Mouse (Mus musculus) frontal cortex, postnatal 10 days (tissue): ENCODE results near the gene Ear1.
"Not testable (repeated sequence)": the region's sequence is repeated elsewhere in the genome, so short reads cannot be mapped to it uniquely, and the experiment has no call there.

Experiments
- DNase-seq, 2 experiments: peaks; one replicate each; pipeline ENCODE4 v3.0.0; 2022; ENCODE audit warnings: low spot score in 2 of 2, mixed read lengths in 1 of 2

Gene Ear1

DNA sequence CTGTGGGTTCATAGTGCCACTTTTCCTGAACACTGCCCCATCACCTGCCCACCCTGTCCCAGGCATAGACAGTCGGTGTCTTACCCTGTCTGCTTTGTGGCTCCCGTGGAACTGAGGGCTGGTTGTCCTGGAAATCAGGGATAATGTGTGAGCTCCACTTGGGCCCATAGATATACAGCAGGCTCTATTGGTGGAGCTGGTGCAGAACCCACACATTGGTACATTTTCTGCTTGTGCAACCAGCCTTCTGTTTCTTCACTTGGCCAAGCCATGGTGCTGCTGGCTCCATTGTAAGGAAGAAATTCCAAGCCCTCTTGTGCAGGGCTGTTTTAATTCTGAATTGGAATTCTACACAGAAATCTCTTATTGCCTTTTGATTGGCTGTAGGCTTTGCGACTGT lies at the start of gene Ear1:
TSS of gene Ear1 (minus strand) at position 101 of the 400 bp plus-strand sequence.
- not testable (repeated sequence) for DNase-seq

DNA sequence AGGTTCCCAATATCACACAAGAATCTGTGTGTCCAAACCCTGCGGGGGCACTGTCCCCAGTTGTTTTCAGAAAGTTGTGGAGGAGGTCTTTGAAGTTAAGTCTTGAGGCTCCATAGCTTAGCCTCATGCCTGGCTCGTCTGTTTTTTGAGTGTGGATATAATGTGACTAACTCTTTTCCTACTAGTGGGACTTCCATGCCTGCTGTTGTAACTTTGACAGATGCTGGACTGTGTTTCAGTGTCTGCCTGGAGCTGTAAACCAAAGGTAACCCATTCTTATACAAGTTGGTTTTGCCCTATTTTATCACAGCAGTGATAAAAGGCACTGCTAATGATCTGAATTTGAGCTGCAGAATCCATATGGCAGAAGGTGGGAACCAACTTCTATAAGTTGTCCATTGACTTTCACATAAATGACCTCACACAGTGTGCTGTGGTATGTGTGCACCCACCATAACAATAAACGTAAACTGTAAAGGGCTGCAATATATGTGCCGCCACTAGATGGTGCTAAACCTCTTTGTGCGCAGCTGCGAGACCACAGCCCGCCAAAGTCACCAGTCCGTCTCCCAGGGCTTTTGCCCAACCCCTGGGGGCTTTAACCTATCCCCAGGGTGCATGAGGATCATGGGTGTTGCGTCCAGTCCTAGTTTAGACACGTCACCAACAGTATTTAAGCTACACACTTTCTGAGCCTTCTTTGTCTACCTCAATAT lies 49.5 kb upstream of the Ear1 start, which contains the start of gene Gm8113:
TSS of gene Gm8113 (plus strand) at position 703 of the 716 bp plus-strand sequence.
- peak; percentile 13 to 40 for DNase-seq

DNA sequence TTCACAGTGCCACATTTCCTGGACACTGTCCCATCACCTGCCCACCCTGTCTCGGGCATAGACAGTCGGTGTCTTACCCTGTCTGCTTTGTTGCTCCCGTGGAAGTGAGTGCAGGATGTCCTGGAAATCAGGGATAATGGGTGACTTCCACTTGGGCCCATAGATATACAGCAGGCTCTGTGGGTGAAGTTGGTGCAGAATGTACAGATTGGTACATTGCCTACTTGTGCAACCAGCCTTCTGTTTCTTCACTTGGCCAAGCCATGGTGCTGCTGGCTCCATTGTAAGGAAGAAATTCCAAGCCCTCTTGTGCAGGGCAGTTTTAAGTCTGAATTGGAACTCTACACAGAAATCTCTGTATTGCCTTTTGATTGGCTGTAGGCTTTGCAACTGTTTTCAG lies 48.1 kb upstream of the Ear1 start, which contains the start of gene Ear10:
TSS of gene Ear10 (minus strand) at position 101 of the 400 bp plus-strand sequence.
- DNase-seq, result not testable (repeated sequence)

DNA sequence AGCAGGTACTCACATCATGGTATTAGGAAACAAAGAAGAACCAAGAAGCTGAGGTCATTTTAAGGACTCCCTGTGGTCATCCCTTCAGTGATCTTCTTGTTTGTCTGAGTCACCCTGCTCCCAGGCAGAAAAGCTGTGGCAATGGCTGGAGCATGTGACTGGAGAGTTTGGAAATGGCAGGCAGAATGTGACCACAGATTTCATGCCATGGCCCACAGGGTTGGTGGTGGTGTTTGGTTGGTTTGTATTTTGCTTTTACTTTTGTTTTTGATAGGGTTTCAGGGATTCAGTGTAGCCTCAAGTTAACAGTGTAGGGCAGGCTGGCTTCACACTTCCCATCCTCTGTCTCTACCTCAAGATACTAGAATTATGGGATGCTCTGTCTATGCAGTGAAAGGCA lies 42.9 kb upstream of the Ear1 start:
- not testable (repeated sequence) for DNase-seq

DNA sequence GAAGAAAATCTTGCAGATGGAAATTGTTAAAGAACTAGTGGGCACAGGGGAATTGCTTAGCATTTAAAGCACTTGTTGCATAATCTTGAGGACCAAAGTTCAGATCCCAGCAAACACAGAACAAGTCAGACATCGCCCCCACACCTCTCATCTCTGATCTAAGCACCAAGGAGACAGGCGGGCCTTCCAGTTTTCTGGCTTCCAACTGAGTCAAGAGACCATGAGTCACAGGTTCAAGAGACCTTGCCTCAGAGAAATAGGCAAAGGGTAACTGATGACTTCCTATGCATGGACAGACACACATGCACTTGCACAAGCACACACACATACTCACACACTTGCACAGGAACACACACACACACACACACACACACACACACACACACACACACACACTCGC lies 23.3 kb upstream of the Ear1 start:
- not testable (repeated sequence) for DNase-seq

DNA sequence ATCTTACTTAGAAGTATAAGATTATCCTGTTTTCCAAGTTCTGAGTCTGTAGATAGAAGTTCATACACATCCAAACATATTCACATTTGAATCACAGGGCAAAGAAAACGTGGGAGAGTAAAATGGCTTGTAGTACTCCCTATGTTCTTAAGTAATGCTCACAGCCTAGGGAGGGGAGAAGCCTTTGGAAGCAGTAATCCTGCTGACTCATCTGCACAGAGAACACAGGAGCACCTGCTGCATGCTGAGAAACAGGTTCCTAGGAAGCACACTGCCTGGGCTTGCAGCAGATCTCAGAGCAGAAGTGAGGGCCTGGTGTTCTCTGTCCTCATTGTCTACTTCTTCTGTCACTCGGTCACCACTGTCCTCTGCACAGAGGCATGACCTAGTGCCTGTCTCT lies 20.0 kb upstream of the Ear1 start:
- not testable (repeated sequence) for DNase-seq

DNA sequence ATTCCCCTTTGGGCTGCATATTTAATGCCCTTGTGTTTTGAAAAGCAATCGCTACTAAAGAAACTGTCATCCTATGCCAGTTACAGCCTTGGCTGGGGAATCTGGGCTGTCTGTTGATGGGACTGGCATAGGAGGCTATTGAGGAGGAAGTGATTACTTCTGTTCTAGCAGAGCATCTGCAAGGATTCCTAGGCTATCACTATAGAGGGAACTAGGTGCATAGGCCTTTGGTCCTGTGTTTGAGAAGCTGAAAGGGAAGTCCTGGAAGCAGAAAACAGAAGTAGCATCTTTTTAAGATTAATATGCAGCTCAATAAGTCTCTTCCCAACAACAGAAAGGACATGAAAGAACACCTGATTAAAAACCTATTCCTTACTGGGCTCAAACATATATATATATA lies 16.0 kb upstream of the Ear1 start:
- DNase-seq, result not testable (repeated sequence)

DNA sequence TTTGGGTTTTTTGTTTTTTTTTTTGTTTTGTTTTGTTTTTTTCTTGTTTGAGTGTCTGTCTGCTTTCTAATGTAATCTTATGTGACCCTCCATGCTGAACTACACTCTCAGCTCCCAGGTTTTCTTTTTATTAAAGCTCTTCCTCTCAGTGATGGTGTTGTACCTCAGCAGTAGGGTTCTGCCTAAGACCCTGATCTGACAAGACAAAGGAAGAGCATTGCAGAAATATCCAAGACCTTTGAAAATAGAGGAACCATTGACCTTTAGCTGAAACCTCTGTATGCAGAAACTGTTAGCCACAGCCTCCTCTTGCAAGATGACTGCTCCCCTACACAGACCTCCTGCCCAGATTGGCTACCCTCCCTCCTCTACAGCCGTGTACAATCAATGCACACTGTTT lies 10.9 kb upstream of the Ear1 start:
- DNase-seq, result not testable (repeated sequence)

DNA sequence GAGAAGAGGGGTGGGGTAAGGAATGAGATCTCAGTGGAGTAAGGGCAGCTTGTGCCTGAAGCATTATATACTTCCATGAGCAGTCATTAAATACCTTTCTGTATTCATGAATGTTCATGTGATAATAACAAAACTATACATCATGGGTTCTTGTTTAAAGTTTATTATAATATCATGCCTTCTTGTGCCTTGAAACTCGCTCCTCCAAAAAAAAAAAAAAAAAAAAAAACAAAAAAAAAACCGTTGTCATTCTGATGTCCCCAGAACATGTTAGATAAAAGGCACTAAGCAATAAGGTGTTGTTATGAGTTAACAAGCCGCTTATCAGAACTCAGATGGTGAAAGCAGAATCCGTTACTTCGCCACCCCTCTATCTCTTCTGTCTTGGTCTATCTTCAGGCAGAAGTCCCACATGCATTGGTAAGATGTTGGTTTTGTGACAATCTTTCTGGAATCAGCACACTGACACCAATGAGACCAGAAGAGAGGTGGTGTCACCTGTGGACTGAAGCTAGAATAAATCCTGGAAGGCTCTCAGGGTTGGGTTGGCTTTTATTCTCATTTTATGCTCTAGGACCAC lies 4.7 kb upstream of the Ear1 start:
- DNase-seq, result not testable (repeated sequence)

DNA sequence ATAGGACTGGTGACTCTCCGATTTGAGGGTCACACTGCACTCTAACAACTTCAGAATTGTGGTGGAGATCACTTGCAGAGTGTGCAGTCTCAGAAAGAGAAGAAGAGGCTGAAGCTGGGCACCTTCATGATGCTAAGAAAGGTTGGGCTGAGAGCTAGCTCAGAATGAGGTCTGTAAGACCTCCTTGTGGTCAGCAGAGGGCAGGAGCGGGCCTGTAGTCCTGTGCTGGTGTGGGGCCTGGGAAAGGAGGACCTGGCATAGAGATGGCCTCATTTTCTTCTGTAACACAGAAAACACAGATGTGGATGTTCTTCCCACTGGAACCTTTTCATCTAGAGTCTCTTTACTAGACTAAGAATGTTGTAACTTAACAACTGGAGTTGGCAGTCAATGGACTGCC lies 2.5 kb upstream of the Ear1 start:
- DNase-seq, result not testable (repeated sequence)

DNA sequence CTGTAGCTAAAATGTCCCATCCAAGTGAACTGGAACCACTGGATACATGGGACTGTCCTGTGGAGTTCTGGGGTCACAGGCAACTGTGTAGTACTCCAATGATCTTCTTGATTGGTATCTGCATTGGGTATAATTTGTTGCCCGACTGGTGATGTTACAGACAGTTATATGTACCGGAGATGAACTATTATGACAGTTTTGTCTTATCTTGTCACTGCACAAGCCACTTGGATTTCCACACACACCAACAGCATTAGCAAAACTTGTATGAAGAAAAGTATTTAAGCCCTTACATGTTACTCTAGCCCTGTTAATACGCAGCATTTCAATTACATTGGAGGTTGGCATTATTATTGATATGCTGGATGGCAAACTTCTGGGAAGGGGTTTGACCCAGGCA lies 455 bp downstream of the Ear1 start:
- DNase-seq, result not testable (repeated sequence)

DNA sequence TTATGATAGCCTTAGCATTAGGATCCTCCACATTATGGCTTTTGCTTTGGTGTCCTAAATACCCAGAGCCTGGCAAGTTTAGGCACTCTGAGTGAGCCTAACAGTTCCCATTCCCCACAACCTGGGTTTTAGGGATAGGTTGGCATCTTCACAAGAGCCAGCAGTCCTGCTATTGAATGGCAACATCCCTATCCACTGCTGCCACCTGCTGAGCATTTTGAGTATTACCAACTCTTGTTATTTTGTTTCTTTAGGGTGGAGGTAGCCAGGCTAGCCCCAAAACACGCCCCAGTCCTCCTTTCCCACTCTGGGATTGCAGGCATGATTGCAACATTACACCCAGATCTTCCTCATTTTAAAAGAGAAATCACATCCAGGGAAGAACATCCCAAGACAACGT lies 14.8 kb downstream of the Ear1 start:
- DNase-seq, result peak; percentile 2 to 11

DNA sequence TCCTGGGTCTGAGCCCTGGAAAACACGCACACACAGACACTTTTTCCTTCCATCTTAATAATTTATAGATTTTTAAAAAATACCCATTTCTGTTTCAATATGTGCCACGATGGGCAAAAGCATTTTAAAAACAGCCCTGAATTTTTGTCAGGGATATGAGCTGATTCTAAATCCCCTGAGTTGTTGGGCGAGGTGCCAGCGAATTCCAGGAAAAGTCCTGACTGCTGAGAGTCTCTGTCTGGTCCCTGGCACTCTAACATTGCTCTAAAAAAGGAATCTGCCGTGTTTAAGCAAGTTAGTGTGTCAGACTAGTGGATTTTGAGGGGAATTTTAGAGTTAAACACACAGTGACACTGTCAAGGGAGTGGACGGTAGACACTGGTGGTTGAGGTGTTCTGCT lies 15.9 kb downstream of the Ear1 start:
- DNase-seq, result not testable (repeated sequence)

DNA sequence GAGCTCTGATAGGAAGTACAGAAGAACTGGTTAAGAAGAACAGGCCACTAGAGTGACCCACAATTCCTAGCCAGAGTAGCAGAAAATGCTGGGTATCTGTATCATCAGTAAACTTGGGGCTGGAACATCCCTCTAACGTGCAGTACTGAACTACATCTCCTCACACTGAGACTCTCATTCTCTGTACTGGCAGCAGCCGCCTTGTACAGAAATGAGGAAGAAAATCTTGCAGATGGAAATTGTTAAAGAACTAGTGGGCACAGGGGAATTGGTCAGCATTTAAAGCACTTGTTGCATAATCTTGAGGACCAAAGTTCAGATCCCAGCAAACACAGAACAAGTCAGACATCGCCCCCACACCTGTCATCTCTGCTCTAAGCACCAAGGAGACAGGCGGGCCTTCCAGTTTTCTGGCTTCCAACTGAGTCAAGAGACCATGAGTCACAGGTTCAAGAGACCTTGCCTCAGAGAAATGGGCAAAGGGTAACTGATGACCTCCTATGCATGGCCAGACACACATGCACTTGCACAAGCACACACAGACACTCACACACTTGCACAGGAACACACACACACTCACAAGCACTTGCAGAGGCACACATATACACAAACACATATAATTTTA lies 31.3 kb downstream of the Ear1 start:
- DNase-seq, result not testable (repeated sequence)

DNA sequence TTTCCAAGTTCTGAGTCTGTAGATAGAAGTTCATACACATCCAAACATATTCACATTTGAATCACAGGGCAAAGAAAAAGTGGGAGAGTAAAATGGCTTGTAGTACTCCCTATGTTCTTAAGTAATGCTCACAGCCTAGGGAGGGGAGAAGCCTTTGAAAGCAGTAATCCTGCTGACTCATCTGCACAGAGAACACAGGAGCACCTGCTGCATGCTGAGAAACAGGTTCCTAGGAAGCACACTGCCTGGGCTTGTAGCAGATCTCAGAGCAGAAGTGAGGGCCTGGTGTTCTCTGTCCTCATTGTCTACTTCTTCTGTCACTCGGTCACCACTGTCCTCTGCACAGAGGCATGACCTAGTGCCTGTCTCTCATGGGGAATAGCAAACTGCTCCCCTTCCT lies 34.3 kb downstream of the Ear1 start:
- DNase-seq, result not testable (repeated sequence)

DNA sequence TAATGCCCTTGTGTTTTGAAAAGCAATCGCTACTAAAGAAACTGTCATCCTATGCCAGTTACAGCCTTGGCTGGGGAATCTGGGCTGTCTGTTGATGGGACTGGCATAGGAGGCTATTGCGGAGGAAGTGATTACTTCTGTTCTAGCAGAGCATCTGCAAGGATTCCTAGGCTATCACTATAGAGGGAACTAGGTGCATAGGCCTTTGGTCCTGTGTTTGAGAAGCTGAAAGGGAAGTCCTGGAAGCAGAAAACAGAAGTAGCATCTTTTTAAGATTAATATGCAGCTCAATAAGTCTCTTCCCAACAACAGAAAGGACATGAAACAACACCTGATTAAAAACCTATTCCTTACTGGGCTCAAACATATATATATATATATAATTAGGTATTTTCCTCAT lies 40.0 kb downstream of the Ear1 start:
- not testable (repeated sequence) for DNase-seq

DNA sequence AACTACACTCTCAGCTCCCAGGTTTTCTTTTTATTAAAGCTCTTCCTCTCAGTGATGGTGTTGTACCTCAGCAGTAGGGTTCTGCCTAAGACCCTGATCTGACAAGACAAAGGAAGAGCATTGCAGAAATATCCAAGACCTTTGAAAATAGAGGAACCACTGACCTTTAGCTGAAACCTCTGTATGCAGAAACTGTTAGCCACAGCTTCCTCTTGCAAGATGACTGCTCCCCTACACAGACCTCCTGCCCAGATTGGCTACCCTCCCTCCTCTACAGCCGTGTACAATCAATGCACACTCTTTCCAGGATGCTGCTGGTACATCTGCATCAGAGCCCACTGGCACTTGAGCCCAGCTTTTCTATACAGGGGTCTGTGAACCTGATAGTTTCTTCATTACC lies 44.9 kb downstream of the Ear1 start:
- not testable (repeated sequence) for DNase-seq

DNA sequence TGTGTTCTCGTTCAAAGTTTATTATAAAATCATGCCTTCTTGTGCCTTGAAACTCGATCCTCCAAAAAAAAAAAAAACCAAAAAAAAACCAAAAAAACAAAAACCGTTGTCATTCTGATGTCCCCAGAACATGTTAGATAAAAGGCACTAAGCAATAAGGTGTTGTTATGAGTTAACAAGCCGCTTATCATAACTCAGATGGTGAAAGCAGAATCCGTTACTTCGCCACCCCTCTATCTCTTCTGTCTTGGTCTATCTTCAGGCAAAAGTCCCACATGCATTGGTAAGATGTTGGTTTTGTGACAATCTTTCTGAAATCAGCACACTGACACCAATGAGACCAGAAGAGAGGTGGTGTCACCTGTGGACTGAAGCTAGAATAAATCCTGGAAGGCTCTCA lies 51.1 kb downstream of the Ear1 start:
- DNase-seq, result not testable (repeated sequence)

DNA sequence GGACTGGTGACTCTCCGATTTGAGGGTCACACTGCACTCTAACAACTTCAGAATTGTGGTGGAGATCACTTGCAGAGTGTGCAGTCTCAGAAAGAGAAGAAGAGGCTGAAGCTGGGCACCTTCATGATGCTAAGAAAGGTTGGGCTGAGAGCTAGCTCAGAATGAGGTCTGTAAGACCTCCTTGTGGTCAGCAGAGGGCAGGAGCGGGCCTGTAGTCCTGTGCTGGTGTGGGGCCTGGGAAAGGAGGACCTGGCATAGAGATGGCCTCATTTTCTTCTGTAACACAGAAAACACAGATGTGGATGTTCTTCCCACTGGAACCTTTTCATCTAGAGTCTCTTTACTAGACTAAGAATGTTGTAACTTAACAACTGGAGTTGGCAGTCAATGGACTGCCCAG lies 53.4 kb downstream of the Ear1 start:
- not testable (repeated sequence) for DNase-seq

DNA sequence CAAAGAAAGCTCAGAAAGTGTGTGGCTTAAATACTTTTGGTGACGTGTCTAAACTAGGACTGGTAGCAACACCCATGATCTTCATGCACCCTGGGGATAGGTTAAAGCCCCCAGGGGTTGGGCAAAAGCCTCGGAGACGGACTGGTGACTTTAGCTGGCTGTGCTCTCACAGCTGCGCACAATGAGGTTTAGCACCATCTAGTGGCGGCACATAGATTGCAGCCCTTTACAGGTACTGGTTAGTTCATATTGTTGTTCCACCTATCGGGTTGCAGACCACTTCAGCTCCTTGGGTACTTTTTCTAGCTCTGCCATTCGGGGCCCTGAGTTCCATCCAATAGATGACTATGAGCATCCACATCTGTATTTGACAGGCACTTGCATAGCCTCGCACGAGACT lies 62.9 kb downstream of the Ear1 start:
- DNase-seq, result peak in 1 of 2 experiments; percentile 24

DNA sequence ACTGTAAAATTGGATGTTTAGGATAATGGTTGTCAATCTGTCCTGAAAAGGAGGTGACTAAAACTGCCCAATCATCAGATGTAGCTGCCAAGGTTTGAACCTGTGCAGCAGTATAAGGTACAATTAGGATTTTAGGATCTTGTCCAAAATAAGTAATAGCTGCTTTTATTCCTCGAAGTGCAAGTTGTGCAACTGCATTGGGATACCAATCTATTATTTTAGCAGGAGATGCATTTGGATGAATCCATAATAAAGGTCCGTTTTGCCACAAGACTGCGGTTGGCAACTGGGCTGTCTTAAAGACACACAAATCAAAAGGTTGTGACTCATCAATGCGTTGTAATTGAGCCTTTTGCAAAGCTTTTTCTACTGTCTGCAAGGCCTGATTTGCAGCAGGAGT lies 67.2 kb downstream of the Ear1 start:
- not testable (repeated sequence) for DNase-seq

DNA sequence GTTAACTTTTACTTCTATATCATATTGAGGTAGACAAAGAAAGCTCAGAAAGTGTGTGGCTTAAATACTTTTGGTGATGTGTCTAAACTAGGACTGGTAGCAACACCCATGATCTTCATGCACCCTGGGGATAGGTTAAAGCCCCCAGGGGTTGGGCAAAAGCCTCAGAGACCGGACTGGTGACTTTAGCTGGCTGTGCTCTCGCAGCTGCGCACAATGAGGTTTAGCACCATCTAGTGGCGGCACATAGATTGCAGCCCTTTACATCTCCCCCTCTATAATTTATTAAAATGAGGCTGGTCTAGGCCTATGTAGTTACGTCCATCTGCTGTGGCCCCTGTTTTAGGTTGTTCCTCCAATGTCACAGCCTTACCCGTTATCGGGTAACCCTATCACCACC lies 70.9 kb downstream of the Ear1 start:
- not testable (repeated sequence) for DNase-seq
